Mouse (Mus musculus): ENCODE data around the gene Smim20. TPM values are rescaled to one million over a fixed set of nuclear protein-coding genes. Genes with fewer than 3 reads are reported as not detected.
A peak's percentile ranks its signal among the peaks of the same experiment; 100 is the strongest.

Smim20 gene
- polyA plus RNA-seq, 1 experiment from 2014 or later, result 121 TPM

GRCm38 (mm10) chr5:53241109-53241508 lies 25.8 kb upstream of the Smim20 start:
- Histone ChIP-seq H3K4me1 (ENCODE audit: control insufficient read depth, insufficient read depth, low read length) (no peaks in the 10 kb centered on the region), H3K9ac (ENCODE audit: low read depth, low read length) (no peak overlapping the region), H3K36me3 (ENCODE audit: control insufficient read depth, insufficient read depth, low read length) (no peaks in the 10 kb centered on the region), H3K9me3 (ENCODE audit: control insufficient read depth, low read length) (no peaks in the 10 kb centered on the region), H3K4me3 (ENCODE audit: low read length) (no peak overlapping the region), H3K27ac (ENCODE audit: low read length) (no peak overlapping the region), H3K4me2 (ENCODE audit: low read depth, low read length) (no peak overlapping the region), H3K27me3 (replicated peaks; ENCODE audit: control insufficient read depth, insufficient read depth, low read length) (no peaks in the 10 kb centered on the region)
- ATAC-seq, result 0 out of 2 replicates have a peak, but pooled peaks have one; percentile 27
- WGBS, result 59% methylated on average over 2 of the region's 2 CpGs

DNA sequence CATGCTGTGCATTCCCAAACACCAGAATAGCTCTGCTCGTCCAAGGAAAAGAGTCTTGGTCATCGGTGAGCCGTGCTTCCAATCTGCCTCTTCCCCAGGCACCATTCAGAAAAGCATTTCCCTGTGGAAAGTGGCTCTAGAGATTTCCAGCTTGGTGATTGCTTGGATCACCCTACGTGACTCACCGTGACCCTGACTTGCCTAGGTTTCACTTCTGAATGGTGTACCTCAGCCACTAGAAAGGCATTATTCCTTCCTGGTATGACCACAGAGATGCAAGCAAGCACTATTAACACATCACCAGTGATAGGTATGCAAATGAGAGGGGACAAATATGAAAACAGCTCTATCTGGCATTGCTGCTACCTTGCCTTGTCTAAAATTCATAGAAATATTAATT lies 24.9 kb upstream of the Smim20 start:
- H3K27ac ChIP-seq (ENCODE audit: low read length), result no peak overlapping the region

DNA sequence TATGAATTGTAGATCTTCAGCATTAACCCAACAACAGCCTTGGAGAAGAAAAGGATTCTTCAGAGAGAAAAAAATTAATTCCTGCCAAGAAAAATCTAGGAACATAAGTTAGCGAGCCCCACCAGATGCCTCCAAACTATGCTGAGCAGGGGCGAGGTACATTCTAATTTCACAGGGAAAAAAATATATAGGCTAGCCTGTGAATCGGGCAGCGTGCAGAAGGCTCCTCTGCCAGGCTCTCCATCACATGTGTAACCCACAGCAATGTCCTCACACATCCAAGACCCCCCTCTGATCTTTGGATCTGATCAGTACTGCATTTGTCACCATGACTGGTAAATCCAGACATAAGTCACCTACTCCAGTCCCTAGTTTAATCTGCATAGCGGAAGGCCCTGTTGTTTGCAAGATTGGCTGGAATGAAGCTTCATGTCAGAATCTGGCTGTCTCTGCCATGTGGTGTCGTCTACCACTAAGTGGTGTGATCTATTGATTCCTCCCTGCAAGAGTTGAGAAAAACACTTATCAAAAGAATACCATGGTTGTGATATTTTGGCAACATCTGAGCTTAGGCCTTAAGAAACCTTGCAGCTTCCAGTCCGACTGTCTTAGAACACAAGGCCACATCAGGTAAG lies 23.9 kb upstream of the Smim20 start:
- Histone ChIP-seq H3K27me3 (replicated peaks; ENCODE audit: control insufficient read depth, insufficient read depth, low read length) (no peaks in the 10 kb centered on the region), H3K4me2 (ENCODE audit: low read depth, low read length) (no peak overlapping the region), H3K4me3 (ENCODE audit: low read length) (no peak overlapping the region), H3K9ac (ENCODE audit: low read depth, low read length) (no peak overlapping the region), H3K27ac (ENCODE audit: low read length) (no peak overlapping the region), H3K4me1 (ENCODE audit: control insufficient read depth, insufficient read depth, low read length) (no peaks in the 10 kb centered on the region), H3K36me3 (ENCODE audit: control insufficient read depth, insufficient read depth, low read length) (no peaks in the 10 kb centered on the region), H3K9me3 (ENCODE audit: control insufficient read depth, low read length) (no peaks in the 10 kb centered on the region)
- WGBS, result 85% methylated on average over 7 of the region's 7 CpGs
- no peak for ATAC-seq

More for the DNA sequence above, 24.9 kb upstream of the Smim20 start:
- no peak overlapping the region for H3K4me2 ChIP-seq (ENCODE audit: low read depth, low read length)
- ATAC-seq, result peak; percentile 52; the same call in 1 of the 2 replicates
- H3K36me3 ChIP-seq (ENCODE audit: control insufficient read depth, insufficient read depth, low read length), result no peaks in the 10 kb centered on the region
- H3K27me3 ChIP-seq (replicated peaks; ENCODE audit: control insufficient read depth, insufficient read depth, low read length), result no peaks in the 10 kb centered on the region
- no peak overlapping the region for H3K4me3 ChIP-seq (ENCODE audit: low read length)
- no peaks in the 10 kb centered on the region for H3K4me1 ChIP-seq (ENCODE audit: control insufficient read depth, insufficient read depth, low read length)
- 76% methylated on average over 5 of the region's 5 CpGs for WGBS
- no peak overlapping the region for H3K9ac ChIP-seq (ENCODE audit: low read depth, low read length)
- no peaks in the 10 kb centered on the region for H3K9me3 ChIP-seq (ENCODE audit: control insufficient read depth, low read length)

GRCm38 (mm10) chr5:53243933-53244332 lies 22.9 kb upstream of the Smim20 start:
- Histone ChIP-seq H3K9me3 (ENCODE audit: control insufficient read depth, low read length) (no peaks in the 10 kb centered on the region), H3K27ac (ENCODE audit: low read length) (no peak overlapping the region), H3K4me1 (ENCODE audit: control insufficient read depth, insufficient read depth, low read length) (no peaks in the 10 kb centered on the region), H3K36me3 (ENCODE audit: control insufficient read depth, insufficient read depth, low read length) (no peaks in the 10 kb centered on the region), H3K9ac (ENCODE audit: low read depth, low read length) (no peak overlapping the region), H3K4me2 (ENCODE audit: low read depth, low read length) (no peak overlapping the region), H3K4me3 (ENCODE audit: low read length) (no peak overlapping the region), H3K27me3 (replicated peaks; ENCODE audit: control insufficient read depth, insufficient read depth, low read length) (no peaks in the 10 kb centered on the region)
- 71% methylated on average over 10 of the region's 10 CpGs for WGBS
- ATAC-seq, result no peak

- no peak overlapping the region for H3K4me3 ChIP-seq (ENCODE audit: low read length)
- 77% methylated on average over 11 of the region's 11 CpGs for WGBS
- H3K27me3 ChIP-seq (replicated peaks; ENCODE audit: control insufficient read depth, insufficient read depth, low read length), result no peaks in the 10 kb centered on the region
- H3K36me3 ChIP-seq (ENCODE audit: control insufficient read depth, insufficient read depth, low read length), result no peaks in the 10 kb centered on the region
- H3K27ac ChIP-seq (ENCODE audit: low read length), result no peak overlapping the region
- no peaks in the 10 kb centered on the region for H3K4me1 ChIP-seq (ENCODE audit: control insufficient read depth, insufficient read depth, low read length)
- H3K9me3 ChIP-seq (ENCODE audit: control insufficient read depth, low read length), result no peaks in the 10 kb centered on the region
- no peak for ATAC-seq
- no peak overlapping the region for H3K9ac ChIP-seq (ENCODE audit: low read depth, low read length)
- no peak overlapping the region for H3K4me2 ChIP-seq (ENCODE audit: low read depth, low read length)
Measured at GRCm38 (mm10) chr5:53248499-53248898, 18.4 kb upstream of the Smim20 start.

DNA sequence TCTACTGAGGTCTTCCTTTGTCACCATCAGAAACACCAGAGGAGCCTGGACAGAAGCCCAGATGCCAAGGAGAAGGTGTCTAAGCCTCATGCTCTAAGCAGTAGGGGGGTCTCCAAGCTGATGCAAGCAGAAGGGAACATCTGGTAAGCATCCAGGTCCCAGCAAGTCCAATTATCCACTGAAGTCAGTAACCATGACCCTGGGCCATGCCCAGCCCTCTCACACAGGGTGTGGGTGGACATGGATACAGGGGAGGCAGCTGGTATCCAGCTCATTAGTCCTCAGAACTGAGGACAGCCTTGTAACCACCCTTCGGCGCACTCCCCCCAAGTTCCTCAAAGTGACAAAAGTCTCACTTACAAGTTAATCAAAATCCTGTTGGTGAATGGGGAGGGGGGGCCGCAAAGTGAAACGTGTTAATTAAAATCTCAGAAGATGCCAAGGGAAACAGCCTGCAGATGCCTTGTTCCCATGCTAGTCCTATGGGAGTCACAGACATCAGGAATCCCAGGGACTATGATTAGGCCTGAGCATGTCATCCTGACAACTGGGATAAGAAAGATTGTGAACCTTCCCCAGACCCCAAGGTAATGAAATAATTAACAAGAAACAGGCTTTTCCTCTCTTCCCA lies 17.3 kb upstream of the Smim20 start:
- WGBS, result 74% methylated on average over 4 of the region's 4 CpGs
- no peak overlapping the region for H3K4me3 ChIP-seq (ENCODE audit: low read length)
- no peak overlapping the region for H3K27ac ChIP-seq (ENCODE audit: low read length)
- no peaks in the 10 kb centered on the region for H3K4me1 ChIP-seq (ENCODE audit: control insufficient read depth, insufficient read depth, low read length)
- no peak overlapping the region for H3K4me2 ChIP-seq (ENCODE audit: low read depth, low read length)
- H3K9me3 ChIP-seq (ENCODE audit: control insufficient read depth, low read length), result no peaks in the 10 kb centered on the region
- H3K9ac ChIP-seq (ENCODE audit: low read depth, low read length), result no peak overlapping the region
- H3K36me3 ChIP-seq (ENCODE audit: control insufficient read depth, insufficient read depth, low read length), result no peaks in the 10 kb centered on the region
- H3K27me3 ChIP-seq (replicated peaks; ENCODE audit: control insufficient read depth, insufficient read depth, low read length), result no peaks in the 10 kb centered on the region
- no peak for ATAC-seq

GRCm38 (mm10) chr5:53254154-53254553 lies 12.7 kb upstream of the Smim20 start:
- no peaks in the 10 kb centered on the region for H3K4me1 ChIP-seq (ENCODE audit: control insufficient read depth, insufficient read depth, low read length)
- no peak overlapping the region for H3K4me2 ChIP-seq (ENCODE audit: low read depth, low read length)
- H3K27me3 ChIP-seq (replicated peaks; ENCODE audit: control insufficient read depth, insufficient read depth, low read length), result no peaks in the 10 kb centered on the region
- H3K4me3 ChIP-seq (ENCODE audit: low read length), result no peak overlapping the region
- H3K9me3 ChIP-seq (ENCODE audit: control insufficient read depth, low read length), result no peaks in the 10 kb centered on the region
- 84% methylated on average over 5 of the region's 5 CpGs for WGBS
- H3K27ac ChIP-seq (ENCODE audit: low read length), result no peak overlapping the region
- no peak for ATAC-seq
- no peaks in the 10 kb centered on the region for H3K36me3 ChIP-seq (ENCODE audit: control insufficient read depth, insufficient read depth, low read length)
- no peak overlapping the region for H3K9ac ChIP-seq (ENCODE audit: low read depth, low read length)

- Histone ChIP-seq H3K4me3 (ENCODE audit: low read length) (no peak overlapping the region), H3K36me3 (ENCODE audit: control insufficient read depth, insufficient read depth, low read length) (no peaks in the 10 kb centered on the region), H3K4me2 (ENCODE audit: low read depth, low read length) (no peak overlapping the region), H3K27me3 (replicated peaks; ENCODE audit: control insufficient read depth, insufficient read depth, low read length) (no peaks in the 10 kb centered on the region), H3K4me1 (ENCODE audit: control insufficient read depth, insufficient read depth, low read length) (no peaks in the 10 kb centered on the region), H3K27ac (ENCODE audit: low read length) (no peak overlapping the region), H3K9me3 (ENCODE audit: control insufficient read depth, low read length) (no peaks in the 10 kb centered on the region), H3K9ac (ENCODE audit: low read depth, low read length) (no peak overlapping the region)
- ATAC-seq, result no peak
- 67% methylated on average over 3 of the region's 3 CpGs for WGBS
Measured at GRCm38 (mm10) chr5:53254821-53255220, 12.1 kb upstream of the Smim20 start.

- Histone ChIP-seq H3K4me3 (ENCODE audit: low read length) (peak overlapping the region; percentile 43), H3K27me3 (replicated peaks; ENCODE audit: control insufficient read depth, insufficient read depth, low read length) (no peaks in the 10 kb centered on the region), H3K27ac (ENCODE audit: low read length) (no peak overlapping the region), H3K36me3 (ENCODE audit: control insufficient read depth, insufficient read depth, low read length) (no peaks in the 10 kb centered on the region), H3K4me2 (ENCODE audit: low read depth, low read length) (peak overlapping the region; percentile 57), H3K9ac (ENCODE audit: low read depth, low read length) (peak overlapping the region; percentile 18), H3K9me3 (ENCODE audit: control insufficient read depth, low read length) (no peaks in the 10 kb centered on the region), H3K4me1 (ENCODE audit: control insufficient read depth, insufficient read depth, low read length) (no peaks in the 10 kb centered on the region)
- ATAC-seq, result peak; percentile 65
- 4% methylated on average over 29 of the region's 29 CpGs for WGBS
Measured at GRCm38 (mm10) chr5:53258038-53258786, 8.7 kb upstream of the Smim20 start.

All from intestine, embryonic 16.5 days (tissue).